Mouse (Mus musculus) embryo, embryonic 10 days (tissue): Measurements from ENCODE around the gene Tent4b.

ENCODE experiments used
- DNase-seq: peaks from one replicate; pipeline ENCODE4 v3.0.0-alpha.2; 2015; ENCODE audit warnings: low spot score

Tent4b gene

GRCm38 (mm10) chr8:88279220-88279619 is 80.2 kb downstream of the Tent4b start:
- DNase-seq = no peak

- DNase-seq = no peak
Observed at GRCm38 (mm10) chr8:88279670-88280069, 80.7 kb downstream of the Tent4b start.

DNA sequence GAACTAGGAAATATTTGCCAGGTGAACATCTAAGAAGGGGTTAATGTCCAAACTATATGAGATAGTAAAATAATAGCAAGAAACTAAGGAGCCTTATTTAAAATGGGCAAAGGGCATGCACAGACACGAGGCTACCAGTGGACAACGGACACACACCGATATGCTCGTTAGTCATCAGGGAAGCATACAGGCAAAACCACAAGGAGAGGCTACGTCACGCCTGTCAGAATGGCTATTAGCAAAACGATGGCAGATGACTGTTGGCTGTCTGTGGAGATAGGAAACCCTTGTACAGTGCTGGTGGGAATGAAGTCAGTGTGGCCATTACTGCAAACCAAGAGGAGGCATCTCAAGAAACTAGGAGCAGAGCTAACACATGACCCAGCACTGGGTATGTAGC is 81.9 kb downstream of the Tent4b start:
- DNase-seq = no peak

GRCm38 (mm10) chr8:88282684-88283083 is 83.7 kb downstream of the Tent4b start:
- DNase-seq = peak; percentile 87

- DNase-seq = no peak
Observed at GRCm38 (mm10) chr8:88283243-88284115, 84.5 kb downstream of the Tent4b start.

GRCm38 (mm10) chr8:88284738-88285137 is 85.7 kb downstream of the Tent4b start:
- peak; percentile 45 for DNase-seq

- DNase-seq = no peak
Observed at GRCm38 (mm10) chr8:88285469-88286356, 86.7 kb downstream of the Tent4b start.

GRCm38 (mm10) chr8:88286421-88286960 is 87.5 kb downstream of the Tent4b start:
- no peak for DNase-seq

DNA sequence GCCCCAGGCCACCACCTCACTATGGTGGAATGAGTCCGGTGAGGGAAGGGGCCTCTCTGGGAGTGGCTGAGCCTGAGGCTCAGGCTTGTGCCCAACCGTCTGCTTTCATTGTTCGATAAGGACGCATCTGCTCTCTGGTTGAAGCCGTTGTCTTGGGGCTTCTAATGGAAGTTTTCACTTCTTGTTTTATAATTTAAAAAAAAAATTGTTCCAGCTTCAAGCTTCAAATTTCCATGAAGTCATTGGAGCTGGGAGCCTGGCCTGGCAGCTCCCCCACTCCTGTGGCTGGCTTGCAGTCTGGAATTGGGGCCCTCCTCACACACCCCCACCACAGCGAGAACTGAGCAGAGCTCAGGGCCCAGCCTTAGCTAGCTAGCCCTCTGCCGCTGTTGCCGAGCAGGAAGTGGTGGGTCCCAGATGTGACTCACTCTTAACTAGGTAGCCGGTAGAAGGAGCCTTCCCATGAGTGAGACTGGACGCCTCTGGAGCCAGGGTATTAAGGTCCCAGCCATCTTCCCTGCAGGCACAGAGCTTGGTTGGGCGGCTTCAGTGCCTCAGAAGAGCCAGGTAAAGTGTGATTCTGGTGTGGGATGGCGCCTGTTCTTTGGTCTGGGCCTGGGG is 89.7 kb downstream of the Tent4b start:
- no peak for DNase-seq

DNA sequence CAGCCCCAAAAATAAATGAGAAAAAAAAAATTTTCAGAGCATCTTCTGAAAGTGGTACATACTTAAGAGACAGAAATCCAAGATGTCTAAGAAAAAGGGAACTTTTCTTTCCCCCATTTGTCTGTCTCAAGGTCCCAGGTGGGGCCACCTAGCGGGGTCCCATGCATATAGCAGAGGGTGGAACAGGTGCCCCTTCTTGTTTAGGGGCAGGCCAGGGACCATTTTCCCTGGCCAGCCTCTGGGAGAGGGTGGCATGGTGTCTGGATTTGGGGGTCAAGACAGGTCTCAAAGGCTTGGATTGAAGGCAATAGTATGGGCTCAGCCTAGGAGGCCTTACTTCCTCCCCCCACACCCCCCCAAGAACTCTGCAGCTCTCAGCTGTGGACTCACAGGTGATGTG is 90.9 kb downstream of the Tent4b start:
- no peak for DNase-seq

DNA sequence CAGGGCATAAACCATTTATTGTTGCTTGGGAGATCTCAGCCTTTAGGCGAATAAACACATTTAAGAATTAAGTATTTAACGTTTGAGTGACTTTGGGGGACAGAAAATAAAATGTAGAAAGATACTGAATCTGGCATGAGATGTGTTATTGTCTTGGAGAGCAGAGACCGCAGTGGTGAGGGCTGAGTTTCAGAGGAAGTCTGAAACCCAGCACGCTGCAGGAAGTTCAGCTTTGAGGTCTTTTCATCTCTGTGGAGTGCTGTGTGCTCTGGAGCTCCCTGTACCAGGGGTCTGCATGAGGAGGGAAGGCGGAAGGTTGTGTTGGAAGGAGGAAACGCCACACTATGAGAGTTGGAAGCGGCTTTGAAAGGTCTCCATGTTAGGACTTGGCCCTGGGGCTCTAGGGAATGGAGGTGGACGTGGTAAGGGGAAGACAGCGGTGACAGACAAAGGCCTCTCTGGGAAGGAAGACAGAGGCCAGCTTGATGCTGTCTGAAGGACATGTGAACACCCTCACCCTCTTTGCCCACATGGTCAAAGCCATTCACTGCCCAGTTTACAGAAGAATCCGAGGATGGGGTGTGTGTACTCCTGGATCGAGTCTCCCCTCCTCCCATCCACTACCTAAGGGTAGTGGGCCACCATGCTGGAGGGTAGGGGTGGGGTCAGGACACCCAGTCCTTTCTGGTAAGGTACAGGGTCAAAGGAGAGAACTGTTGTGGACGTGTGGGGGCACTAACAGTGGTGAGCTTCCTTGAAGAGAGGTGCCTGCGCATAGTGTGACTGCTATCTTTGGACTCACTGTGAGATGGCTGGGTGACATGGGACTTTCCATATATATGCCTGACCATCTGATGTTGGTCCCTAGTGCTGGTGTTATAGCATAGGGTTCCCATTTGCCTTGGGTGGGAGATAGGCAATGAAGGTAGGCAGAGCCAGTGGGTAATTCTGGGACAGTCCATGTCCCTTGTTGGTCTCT is 91.6 kb downstream of the Tent4b start:
- DNase-seq = no peak

DNA sequence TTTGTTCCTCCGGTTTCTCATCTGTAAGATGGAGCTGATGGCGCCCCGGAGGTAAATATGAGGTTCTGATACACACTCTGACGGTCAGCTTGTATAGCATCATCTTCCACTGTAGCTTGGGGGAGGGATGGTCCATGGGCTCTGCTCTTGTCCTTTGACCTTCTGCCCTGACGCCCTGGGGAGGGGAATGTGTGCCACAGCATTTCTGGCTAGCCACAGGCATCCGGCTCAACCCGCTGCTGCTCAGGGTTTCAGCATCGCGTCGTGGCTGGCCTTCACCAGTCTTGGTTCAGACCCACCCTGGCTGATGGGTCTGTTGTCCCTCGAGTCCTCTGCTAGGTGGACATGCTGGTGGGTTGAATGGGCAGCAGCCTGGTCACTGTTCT is 92.3 kb downstream of the Tent4b start:
- no peak for DNase-seq

- DNase-seq = no peak
Observed at GRCm38 (mm10) chr8:88292926-88293325, 93.9 kb downstream of the Tent4b start.

DNA sequence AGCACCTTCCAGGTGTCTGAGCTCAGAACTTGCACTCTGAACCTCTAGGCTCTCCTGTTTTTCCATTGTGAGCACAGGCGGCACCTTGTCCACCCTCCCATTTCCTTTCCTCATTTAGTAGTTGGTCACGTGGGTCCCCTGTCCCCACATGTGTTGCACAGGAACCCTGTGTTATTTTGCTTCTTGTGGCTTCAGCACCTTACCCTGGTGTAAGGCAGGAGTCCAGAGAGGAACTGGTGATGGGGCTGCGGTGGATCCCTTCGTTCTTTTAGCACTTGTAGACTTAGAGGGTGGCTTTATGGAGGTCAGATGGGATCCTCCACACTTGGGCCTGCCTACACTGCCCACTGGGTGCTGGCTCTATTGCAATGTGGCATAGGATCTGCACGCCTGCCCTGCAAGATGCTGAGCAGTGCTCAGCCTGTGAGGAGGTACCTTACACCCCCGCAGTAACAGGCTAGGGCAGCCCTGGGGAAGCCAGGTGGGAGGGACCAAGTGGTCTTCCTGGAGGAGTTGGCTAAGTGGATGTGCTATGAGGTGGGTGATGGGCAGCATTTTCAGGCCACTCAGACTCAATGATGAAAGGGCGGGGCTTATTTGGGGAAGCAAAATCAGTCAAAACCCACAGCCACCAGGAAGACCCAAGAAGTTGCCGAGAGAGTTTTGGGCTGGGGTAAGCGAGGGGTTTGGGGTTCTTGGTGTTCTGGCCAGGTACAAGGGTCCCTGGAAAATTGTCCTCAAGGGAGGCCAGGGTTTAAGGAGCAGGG is 94.8 kb downstream of the Tent4b start:
- no peak for DNase-seq

GRCm38 (mm10) chr8:88294977-88295376 is 96.0 kb downstream of the Tent4b start:
- no peak for DNase-seq

DNA sequence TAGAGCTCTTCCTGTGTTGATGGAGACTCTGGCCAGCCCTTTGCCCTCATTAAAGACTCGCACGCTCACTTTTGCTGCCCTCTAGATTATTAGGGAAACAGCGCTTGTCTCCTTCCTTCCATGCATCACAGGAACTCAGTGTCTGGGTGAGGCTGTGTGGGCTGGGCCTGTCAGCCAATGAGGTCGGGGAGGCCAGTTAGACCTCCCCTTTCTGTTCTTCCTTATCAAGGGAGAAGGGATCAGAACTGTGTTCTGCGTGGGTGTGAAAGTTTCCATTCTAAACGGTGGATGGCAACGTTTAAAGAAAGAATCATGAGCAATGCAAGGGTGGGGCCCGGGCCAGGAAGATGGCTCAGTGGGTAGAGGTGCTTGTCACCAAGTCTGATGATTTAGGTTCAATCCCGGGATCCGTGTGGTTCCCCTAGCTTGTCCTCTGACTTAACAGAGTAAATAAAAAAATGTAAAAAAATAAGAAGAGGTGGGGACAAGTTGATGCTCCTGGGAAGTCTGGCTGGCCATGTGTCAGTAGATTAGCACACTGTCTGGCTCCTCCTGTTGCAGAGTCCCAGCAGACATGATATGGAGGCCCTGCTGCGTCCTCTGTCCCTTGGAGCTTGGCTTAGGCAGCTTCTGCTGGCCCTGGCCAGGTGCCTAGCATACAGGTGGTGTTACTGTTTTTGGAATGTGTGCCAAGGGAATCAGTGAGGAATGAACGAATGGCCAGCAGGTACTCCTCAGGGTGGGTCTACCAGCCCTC is 99.1 kb downstream of the Tent4b start:
- peak; percentile 44 for DNase-seq

- no peak for DNase-seq
Observed at GRCm38 (mm10) chr8:88298733-88299103, 99.7 kb downstream of the Tent4b start.

GRCm38 (mm10) chr8:88299907-88300603 is 101.0 kb downstream of the Tent4b start:
- no peak for DNase-seq
